Mouse (Mus musculus) heart, adult 2 months (tissue): ENCODE measurements around the gene Lipe. TPM values are rescaled to one million over a fixed set of nuclear protein-coding genes. Genes with fewer than 3 reads are reported as not detected.

Experiments
- DNase-seq, 2 experiments: peaks; one replicate each; pipeline ENCODE4 v3.0.0; 2021
- H3K27ac ChIP-seq: fragments of 200-600 bp; 2 replicates; pipeline ENCODE4 v1.8.1; 2022
- H3K27me3 ChIP-seq: fragments of 200-500 bp; 2 replicates; pipeline ENCODE4 v1.6.1; 2012; ENCODE audit warnings: mild to moderate bottlenecking, low read length, inconsistent platforms, mixed read lengths; ENCODE audit not compliant: control insufficient read depth, insufficient read depth
- H3K36me3 ChIP-seq: fragments of 200-500 bp; 2 replicates; pipeline ENCODE4 v1.6.1; 2012; ENCODE audit warnings: low read length, inconsistent platforms; ENCODE audit not compliant: control insufficient read depth, insufficient read depth
- H3K4me1 ChIP-seq: fragments of 200-500 bp; 2 replicates; pipeline ENCODE4 v1.6.1; 2011; ENCODE audit warnings: low read length; ENCODE audit not compliant: control insufficient read depth, insufficient read depth
- H3K4me3 ChIP-seq: fragments of 200-600 bp; 2 replicates; pipeline ENCODE4 v1.8.1; 2022
- H3K79me2 ChIP-seq: fragments of 200-500 bp; replicated peaks from 2 replicates; pipeline ENCODE4 v1.6.1; 2012; ENCODE audit warnings: mild to moderate bottlenecking, inconsistent platforms, low read length, moderate library complexity, mixed read lengths; ENCODE audit not compliant: control insufficient read depth, insufficient read depth
- H3K9ac ChIP-seq: fragments of 200-500 bp; 2 replicates; pipeline ENCODE4 v1.6.1; 2012; ENCODE audit warnings: low read depth, mild to moderate bottlenecking, control low read depth, inconsistent platforms, low read length, mixed read lengths
- CTCF ChIP-seq: fragments of 200-600 bp; IDR thresholded peaks from 2 replicates; pipeline ENCODE4 v1.8.1; 2022; ENCODE audit warnings: antibody characterized with exemption, mild to moderate bottlenecking, moderate library complexity
- EP300 ChIP-seq: fragments of 200-500 bp; IDR thresholded peaks from 2 replicates; pipeline ENCODE4 v1.6.1; 2011; ENCODE audit warnings: low read depth, low read length, control low read depth; ENCODE audit not compliant: insufficient read depth
- POLR2A ChIP-seq: fragments of 200-500 bp; IDR thresholded peaks from 2 replicates; pipeline ENCODE4 v1.6.1; 2011; ENCODE audit warnings: mild to moderate bottlenecking, low read depth, low read length, control low read depth; ENCODE audit not compliant: insufficient read depth
- WGBS: fragments of 180-500 bp; shearing (Covaris S2); methylation state at CpG from one replicate; pipeline ENCODE4 v1.1.7; 2018; 5-methylcytosine and 5-hydroxymethylcytosine counted together
- intact Hi-C: fragments of 180-260 bp; cut with DNase I; formaldehyde crosslinking; loops from one replicate; pipeline ENCODE4 v1.15.1; 2025
- polyA plus RNA-seq: library from polyadenylated mRNA; depleted of rRNA; stranded (reverse); fragments of >200 nt; gene quantifications from 2 replicates; pipeline ENCODE4 v1.2.3, GENCODE M21; 2012
- total RNA-seq, 2 experiments: library from RNA; stranded (reverse); gene quantifications; 2 replicates each; pipeline ENCODE4 v1.2.3; 2021

Lipe gene
- total and polyA plus RNA-seq, 3 experiments = 42.7 to 97.8 (median 44.1) TPM

DNA sequence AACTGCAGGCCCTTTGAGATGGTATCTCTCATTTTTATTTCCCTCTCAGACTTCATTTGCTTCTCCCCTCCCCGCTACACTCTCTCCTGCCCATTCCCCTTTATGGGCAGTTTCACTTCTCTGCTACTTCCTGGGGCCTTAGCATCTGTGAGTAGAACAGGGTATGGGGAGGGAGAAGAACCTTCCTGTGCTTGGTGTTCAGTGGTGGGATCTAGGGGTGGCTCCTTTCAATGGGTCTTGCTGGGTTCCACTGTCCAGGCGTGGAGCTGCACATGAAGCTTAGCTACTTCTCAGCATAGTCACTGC is 37.0 kb upstream of the Lipe start:
- Histone ChIP-seq H3K27ac (peak overlapping the region; percentile 90), H3K4me3 (no peak overlapping the region), H3K4me1 (peaks cover 39% of the 10 kb centered on the region), H3K9ac (peak overlapping the region; percentile 35; the same call in 1 of the 2 replicates), H3K36me3 (peaks cover 8% of the 10 kb centered on the region), H3K27me3 (no peaks in the 10 kb centered on the region), H3K79me2 (no peaks in the 10 kb centered on the region)
- 73% methylated on average over 2 of the region's 2 CpGs for WGBS
- TF ChIP-seq CTCF = no peak
- TF ChIP-seq POLR2A = no peak
- TF ChIP-seq EP300 = no peak
- DNase-seq = peak in 1 of 2 experiments; percentile 20
- intact Hi-C loops = no loop called here

DNA sequence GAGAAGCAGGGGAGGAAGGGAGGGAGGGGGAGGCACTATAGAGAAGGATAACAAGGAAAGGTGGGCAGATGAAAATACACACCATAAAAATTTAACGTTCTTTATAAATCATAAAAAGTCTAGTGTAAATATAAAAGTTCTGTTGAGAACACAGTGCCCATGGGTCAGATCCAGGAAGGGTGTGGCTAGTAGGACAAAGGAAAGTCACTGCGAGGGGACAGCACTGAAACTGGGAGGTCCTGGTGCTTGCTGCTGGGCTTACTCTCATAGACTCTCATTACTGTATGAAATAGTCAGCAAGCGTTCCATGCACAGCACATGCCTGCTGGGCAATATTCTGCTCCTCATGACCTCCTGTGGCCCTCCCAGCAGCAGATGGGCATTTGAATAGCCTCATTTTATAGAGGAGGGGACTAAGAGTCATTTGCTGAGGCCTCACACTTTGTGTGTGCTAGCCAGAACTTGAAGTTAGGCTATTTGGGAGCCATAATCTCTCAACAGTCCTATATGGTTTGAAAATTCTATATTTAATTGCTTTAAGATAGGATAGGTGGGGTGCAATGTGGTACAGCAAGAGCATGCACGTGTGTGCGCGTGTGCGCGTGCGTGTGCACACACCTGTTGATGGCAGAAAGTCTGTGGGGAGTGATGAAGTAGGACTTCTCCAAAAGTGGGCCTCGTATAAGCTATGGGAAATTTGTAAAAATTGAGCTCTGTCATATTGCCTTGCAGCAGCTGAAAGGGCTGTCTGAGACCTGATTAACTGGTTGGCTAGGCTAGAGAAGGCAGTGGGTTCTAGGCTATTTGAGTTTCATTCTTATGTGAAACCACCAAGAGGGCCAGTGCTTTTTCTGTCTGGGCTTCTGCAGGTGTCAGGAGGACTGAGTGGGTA is 36.4 kb upstream of the Lipe start:
- 75% methylated on average over 10 of the region's 10 CpGs for WGBS
- H3K36me3 ChIP-seq = peaks cover 8% of the 10 kb centered on the region
- peaks cover 36% of the 10 kb centered on the region for H3K4me1 ChIP-seq
- H3K9ac ChIP-seq = no peak overlapping the region
- peak overlapping the region; percentile 90 for H3K27ac ChIP-seq
- intact Hi-C loops = no loop called here
- no peaks in the 10 kb centered on the region for H3K27me3 ChIP-seq
- H3K4me3 ChIP-seq = no peak overlapping the region
- TF ChIP-seq EP300 (no peak), CTCF (no peak), POLR2A (peak; percentile 26; the same call in 1 of the 2 replicates)
- peak in 1 of 2 experiments; percentile 29 for DNase-seq
- no peaks in the 10 kb centered on the region for H3K79me2 ChIP-seq

DNA sequence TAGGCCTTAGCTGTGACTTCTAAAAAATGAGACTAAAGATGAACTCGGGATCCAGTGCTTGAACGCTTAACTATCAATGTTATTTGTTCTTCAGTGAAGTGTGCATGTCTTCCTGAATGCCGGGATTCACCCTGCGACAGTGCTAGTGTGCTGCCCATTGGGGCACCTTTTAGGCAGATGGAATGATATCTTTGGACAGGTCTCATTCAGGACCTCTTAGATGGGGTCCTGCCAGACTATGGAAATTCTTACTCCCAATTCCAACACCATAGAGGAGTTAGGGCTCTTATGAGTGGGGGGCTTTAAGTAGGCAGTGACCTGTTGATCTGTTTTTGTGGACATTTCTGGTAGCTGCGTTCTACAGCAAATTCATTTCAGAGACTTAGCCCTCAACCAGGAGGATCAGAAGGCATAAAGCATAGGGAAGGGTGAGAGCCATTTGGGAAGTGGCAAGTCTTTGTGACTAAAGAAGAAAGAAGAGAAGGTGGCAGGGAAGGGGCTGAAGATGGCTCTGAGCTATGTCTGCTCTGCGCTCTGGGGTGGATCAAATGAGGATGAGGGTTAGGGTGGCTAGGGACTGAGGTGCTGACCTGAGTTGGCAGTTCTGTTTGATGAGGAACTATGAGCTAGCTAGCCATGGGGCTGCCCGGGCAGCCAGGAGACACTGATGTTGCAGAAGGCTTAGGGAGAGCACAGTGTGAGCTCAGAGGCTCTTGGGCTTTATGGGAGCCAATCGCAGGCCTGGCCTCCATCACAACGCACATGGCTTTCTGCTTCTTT is 35.5 kb upstream of the Lipe start:
- intact Hi-C loops = loop anchor here (2.0 kb wide), 3 partner anchors 43 to 105 kb away; partner anchors contain the start of genes Ceacam1 and Ceacam2
- 73% methylated on average over 9 of the region's 9 CpGs for WGBS

DNA sequence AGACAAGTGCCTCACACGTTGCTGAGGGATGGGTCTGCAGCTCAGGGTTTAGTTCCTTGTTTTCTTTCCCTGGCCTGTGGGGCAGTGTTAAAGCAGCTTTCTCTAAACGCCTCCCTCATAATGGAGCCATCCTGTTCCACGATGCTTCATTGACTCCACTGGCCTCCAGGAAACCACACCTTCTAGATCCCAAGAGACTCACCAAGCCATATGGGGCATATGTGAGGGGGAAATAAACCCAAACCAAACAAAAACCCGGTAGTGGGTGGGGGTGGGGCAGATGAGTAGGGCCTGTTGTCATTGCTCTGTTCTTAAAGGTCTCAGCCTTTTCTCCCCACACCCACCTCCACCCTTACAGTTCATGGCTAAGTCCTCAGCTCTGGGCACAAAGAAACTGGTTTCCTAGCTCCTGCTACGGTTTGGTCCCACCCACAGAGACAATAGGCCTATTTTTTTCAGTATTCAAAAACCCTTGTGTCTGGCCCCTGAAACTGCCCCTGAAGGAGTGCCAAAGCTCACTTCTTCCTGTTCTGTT is 34.6 kb upstream of the Lipe start:
- Histone ChIP-seq H3K4me1 (peaks cover 32% of the 10 kb centered on the region), H3K27me3 (no peaks in the 10 kb centered on the region), H3K79me2 (no peaks in the 10 kb centered on the region), H3K4me3 (no peak overlapping the region), H3K9ac (no peak overlapping the region), H3K27ac (peak overlapping the region; percentile 90), H3K36me3 (peaks cover 8% of the 10 kb centered on the region)
- intact Hi-C loops = loop anchor here (2.0 kb wide), 3 partner anchors 44 to 106 kb away; partner anchors contain the start of genes Ceacam1 and Ceacam2
- DNase-seq = peak; percentile 43 to 57
- 20% methylated on average over 5 of the region's 5 CpGs for WGBS
- no peak for TF ChIP-seq CTCF
- peak; percentile 38; the same call in 1 of the 2 replicates for TF ChIP-seq POLR2A
- TF ChIP-seq EP300 = 0 out of 2 replicates have a peak, but pooled peaks have one; percentile 33

More for the DNA sequence above, 35.5 kb upstream of the Lipe start:
- no peaks in the 10 kb centered on the region for H3K79me2 ChIP-seq
- H3K27me3 ChIP-seq = no peaks in the 10 kb centered on the region
- H3K4me3 ChIP-seq = no peak overlapping the region
- H3K36me3 ChIP-seq = peaks cover 8% of the 10 kb centered on the region
- no peak overlapping the region for H3K9ac ChIP-seq
- no peak for DNase-seq
- TF ChIP-seq POLR2A = no peak
- no peak for TF ChIP-seq CTCF
- no peak for TF ChIP-seq EP300
- H3K4me1 ChIP-seq = peaks cover 34% of the 10 kb centered on the region
- peak overlapping the region; percentile 90 for H3K27ac ChIP-seq

DNA sequence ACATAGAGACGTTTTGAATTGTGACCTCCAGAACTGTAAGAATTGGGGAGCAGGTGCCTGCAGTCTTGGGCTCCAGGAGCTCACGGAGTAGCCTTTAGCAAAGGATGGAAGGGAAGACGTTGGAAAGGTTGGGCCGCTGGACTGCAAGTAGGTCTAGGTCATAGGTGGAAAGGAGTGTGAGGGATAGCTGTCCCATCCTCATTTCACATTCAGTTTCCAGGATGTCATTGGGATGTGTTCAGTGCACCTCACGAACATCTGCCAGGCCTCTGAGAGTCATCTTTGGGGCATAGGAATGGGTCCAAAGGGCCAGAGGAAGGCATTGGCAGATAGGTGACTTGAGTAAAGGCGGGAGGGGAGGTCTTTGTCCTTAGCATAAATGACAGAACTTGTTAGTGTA is 33.9 kb upstream of the Lipe start:
- intact Hi-C loops = loop anchor here (2.0 kb wide), 3 partner anchors 44 to 106 kb away; partner anchors contain the start of genes Ceacam1 and Ceacam2
- Histone ChIP-seq H3K36me3 (peaks cover 8% of the 10 kb centered on the region), H3K4me3 (no peak overlapping the region), H3K27ac (peak overlapping the region; percentile 90), H3K4me1 (peaks cover 28% of the 10 kb centered on the region), H3K27me3 (no peaks in the 10 kb centered on the region), H3K79me2 (no peaks in the 10 kb centered on the region), H3K9ac (no peak overlapping the region)
- no peak for DNase-seq
- no peak for TF ChIP-seq CTCF
- no peak for TF ChIP-seq EP300
- no peak for TF ChIP-seq POLR2A
- WGBS = 89% methylated on average over 6 of the region's 6 CpGs
